Mouse (Mus musculus): ENCODE measurements at regions not wholly inside any gene's neighbourhood (a gene's known extent, or its start where the extent isn't known, plus 50 kb on each side); places are given as distances from the start of the nearest gene placed in this dataset.

DNA sequence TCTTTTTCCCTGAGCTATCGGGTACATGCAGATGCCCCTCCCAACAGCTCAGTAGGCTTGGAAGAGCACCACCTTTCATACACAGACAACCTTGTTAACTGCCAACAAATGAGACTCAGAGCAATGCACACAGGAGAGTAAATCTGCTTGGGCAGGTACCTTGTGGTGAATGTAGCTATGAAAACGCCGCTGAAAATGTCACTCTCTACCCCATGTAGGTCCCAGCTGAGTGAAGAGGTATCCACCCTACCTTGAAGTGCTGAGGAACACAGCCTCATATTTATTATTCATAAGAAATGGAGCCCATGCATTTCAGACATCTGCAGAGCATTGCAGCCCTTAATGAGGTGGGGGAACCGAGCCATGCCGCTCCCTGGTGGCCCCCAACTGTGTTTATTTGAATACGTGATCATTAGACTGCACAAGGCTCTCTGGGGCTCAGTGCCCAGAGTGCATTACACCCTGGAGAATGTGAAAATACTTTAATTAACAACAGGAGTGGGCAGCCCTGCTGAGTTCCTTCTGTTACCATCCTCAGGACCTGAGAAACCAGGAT is 53.8 kb upstream of the F13a1 start:
- Histone ChIP-seq H3K9ac (replicated peaks) (no peak overlapping the region), H3K9me3 (ENCODE audit: control insufficient read depth, low read length) (no peaks in the 10 kb centered on the region), H3K4me2 (ENCODE audit: low read depth) (no peak overlapping the region), H3K27ac (no peak overlapping the region), H3K4me3 (ENCODE audit: insufficient read depth in 1 of 2, low read depth in 2 of 2, low read length in 2 of 2) (no peak overlapping the region), H3K4me1 (replicated peaks; ENCODE audit: control insufficient read depth in 2 of 2, insufficient read depth in 2 of 2, low read length in 1 of 2) (no peaks in the 10 kb centered on the region), H3K27me3 (ENCODE audit: control insufficient read depth, insufficient read depth, low read length) (no peaks in the 10 kb centered on the region), H3K36me3 (replicated peaks; ENCODE audit: control insufficient read depth, insufficient read depth, low read depth) (no peaks in the 10 kb centered on the region)
- ATAC-seq (ENCODE audit: insufficient read depth) (no peak), DNase-seq (ENCODE audit: low read depth in 3 of 3, low spot score in 3 of 3) (no peak)
- WGBS (ENCODE audit: insufficient replicate concordance) = 68% methylated on average over 6 of the region's 6 CpGs
- TF ChIP-seq CTCF (IDR thresholded peaks at IDR 0.05; ENCODE audit: low read depth) (no peak), EP300 (IDR thresholded peaks at IDR 0.05; ENCODE audit: low read depth) (no peak)

GRCm38 (mm10) chr13:37101755-37102154 is 51.7 kb upstream of the F13a1 start:
- 67% methylated on average over 4 of the region's 4 CpGs for WGBS (ENCODE audit: insufficient replicate concordance)
- Histone ChIP-seq H3K9ac (replicated peaks) (no peak overlapping the region), H3K27ac (no peak overlapping the region), H3K36me3 (replicated peaks; ENCODE audit: control insufficient read depth, insufficient read depth, low read depth) (no peaks in the 10 kb centered on the region), H3K9me3 (ENCODE audit: control insufficient read depth, low read length) (no peaks in the 10 kb centered on the region), H3K27me3 (ENCODE audit: control insufficient read depth, insufficient read depth, low read length) (no peaks in the 10 kb centered on the region), H3K4me1 (replicated peaks; ENCODE audit: control insufficient read depth in 2 of 2, insufficient read depth in 2 of 2, low read length in 1 of 2) (no peaks in the 10 kb centered on the region), H3K4me2 (ENCODE audit: low read depth) (no peak overlapping the region), H3K4me3 (ENCODE audit: insufficient read depth in 1 of 2, low read depth in 2 of 2, low read length in 2 of 2) (no peak overlapping the region)
- no peak for TF ChIP-seq EP300 (IDR thresholded peaks at IDR 0.05; ENCODE audit: low read depth)
- ATAC-seq (ENCODE audit: insufficient read depth) (no peak), DNase-seq (ENCODE audit: low read depth in 3 of 3, low spot score in 3 of 3) (no peak)

All from liver, embryonic 14.5 days (tissue).